Mouse (Mus musculus) liver, embryonic 18 days (tissue): ENCODE data around the gene Cenpk. TPM values are rescaled to one million over a fixed set of nuclear protein-coding genes. Genes with fewer than 3 reads are reported as not detected.

Source experiments
- polyA plus RNA-seq: library from polyadenylated mRNA; depleted of rRNA; stranded (reverse); fragments of >200 nt; gene quantifications from 2 replicates; pipeline ENCODE4 v1.2.3, GENCODE M21; 2012; rRNA removed

The Cenpk gene
- polyA plus RNA-seq, result 16.6 and 17.3 TPM in 2 replicates

GRCm38 (mm10) chr13:104228384-104229066 is at the start of gene Cenpk, which contains the start of gene Ppwd1:
TSS of gene Cenpk (plus strand) at chr13:104228611.
TSS of gene Ppwd1 (minus strand) at chr13:104228843.

GRCm38 (mm10) chr13:104178650-104179121 is 49.7 kb upstream of the Cenpk start, which contains the start of gene Trim23:
TSS of gene Trim23 (plus strand) at chr13:104178797.

GRCm38 (mm10) chr13:104287366-104288225 is 59.2 kb downstream of the Cenpk start, which contains the start of gene Adamts6:
TSS of gene Adamts6 (plus strand) at chr13:104287835.

Other genes starting within 250 kb of the Cenpk start
- 12.1 and 12.2 TPM in 2 replicates for gene Nln, start 119.0 kb upstream of the Cenpk start, polyA plus RNA-seq
- gene Sgtb, start 118.9 kb upstream of the Cenpk start, polyA plus RNA-seq, result 0.63 and 0.76 TPM in 2 replicates
- 8.9 and 9.1 TPM in 2 replicates for gene Trappc13, start 50.1 kb upstream of the Cenpk start, polyA plus RNA-seq
- gene Trim23, start 49.8 kb upstream of the Cenpk start, polyA plus RNA-seq, result 4.8 and 4.9 TPM in 2 replicates
- 4.9 and 5.0 TPM in 2 replicates for gene Ppwd1, start 232 bp downstream of the Cenpk start, polyA plus RNA-seq
- gene Adamts6, start 59.2 kb downstream of the Cenpk start, polyA plus RNA-seq, result 2.0 and 2.2 TPM in 2 replicates